22 mouse cellular contexts compared by ENCODE assay signal in genomic region chr5:127561086-127561485, GRCm38 (mm10).
A peak's percentile ranks its signal among the peaks of the same experiment; 100 is the strongest.
DNase-seq lines count a peak whose midpoint lies in the region; TF ChIP-seq lines count a peak whose summit lies in the region.
"Had no signal": no experiment of that assay in that cellular context is flagged by ENCODE, and none has a peak within 500 bp of the region (broad histone marks: within the 10 kb centered on the region; RNA-seq: fewer than 3 reads in every experiment).

No protein-coding gene starts in this region.

- no peak for TF ChIP-seq POLR2A in lung, adult 2 months (IDR thresholded peaks at IDR 0.05; ENCODE audit: borderline replicate concordance, extremely low read depth, low read depth, low read length)

- TF ChIP-seq CTCF in lung, adult 2 months (IDR thresholded peaks at IDR 0.05; ENCODE audit: insufficient read depth, low read length), result no peak

- peak; percentile 14 for DNase-seq in heart, postnatal 4 days
- no peak for DNase-seq in heart, adult 11 months
- peak; percentile 46 for DNase-seq in testis, postnatal 10 days (ENCODE audit: low spot score)
- no peak for DNase-seq in testis, postnatal 14 days (ENCODE audit: low spot score)
- DNase-seq in ZHBTc4 (ENCODE audit: low read depth, low spot score), result peak; percentile 45
- no peak for DNase-seq in urinary bladder, postnatal 10 days (ENCODE audit: low spot score)
- DNase-seq in lung, adult 2 months, result no peak
- DNase-seq: adrenal gland, postnatal 25 days; cerebellum, adult 9-11 months; gastrocnemius, postnatal 14 days; layer of hippocampus, postnatal 36 days; lung, embryonic 14.5 days; midbrain, embryonic 14.5 days; thymus, postnatal 25 days had no signal

- H3K4me1 ChIP-seq in lung, adult 2 months (ENCODE audit: control insufficient read depth, insufficient read depth, low read length), result no peaks in the 10 kb centered on the region
- H3K4me1 ChIP-seq: heart, embryonic 13.5 days; hindbrain, embryonic 13.5 days; kidney, embryonic 15.5 days; limb, embryonic 13.5 days; liver, embryonic 12.5 days; megakaryocyte, embryonic 14.5 days had no signal

- no peak overlapping the region for H3K4me3 ChIP-seq in lung, adult 2 months (replicated peaks; ENCODE audit: extremely low read depth, low read depth, low read length)
- H3K4me3 ChIP-seq: forebrain, embryonic 10.5 days; heart, embryonic 13.5 days; hindbrain, embryonic 13.5 days; kidney, embryonic 15.5 days; layer of hippocampus, adult 2 months; limb, embryonic 13.5 days; liver, embryonic 12.5 days; megakaryocyte, embryonic 14.5 days had no signal

- 73% methylated on average over 3 of the region's 3 CpGs for WGBS in lung, adult 2 months

Comparison
In these comparisons a context has a peak if more than half of its experiments do, and no peak if none do; other contexts are left out.
1. DNase-seq: peak in heart, postnatal 4 days (single experiment), testis, postnatal 10 days (single experiment) and ZHBTc4 (single experiment); none in heart, adult 11 months (single experiment), testis, postnatal 14 days (single experiment), urinary bladder, postnatal 10 days (single experiment) and lung, adult 2 months (single experiment).